Mouse (Mus musculus): ENCODE data around the gene Hspg2.

- TF ChIP-seq CTCF (IDR thresholded peaks at IDR 0.05; ENCODE audit: low read depth, low read length), result no peak
- TF ChIP-seq POLR2AphosphoS5 (IDR thresholded peaks at IDR 0.05; ENCODE audit: insufficient replicate concordance, low read depth, low read length), result no peak
- no peak for TF ChIP-seq GATA1 (IDR thresholded peaks at IDR 0.05; ENCODE audit: borderline replicate concordance, low read length)
These were observed 21.4 kb downstream of the Hspg2 start for GRCm38 (mm10) chr4:137489996-137490395.
